Mouse (Mus musculus) bone marrow macrophage, adult 2 months (primary cell): ENCODE results near the gene Hagh. TPM values are rescaled to one million over a fixed set of nuclear protein-coding genes. Genes with fewer than 3 reads are reported as not detected.

Experiments
- H3K27ac ChIP-seq: 2 replicates; pipeline ENCODE4 v1.5.1; 2012; ENCODE audit warnings: low read depth, low read length; ENCODE audit not compliant: insufficient read depth
- H3K4me1 ChIP-seq: 2 replicates; pipeline ENCODE4 v1.6.1; 2012; ENCODE audit warnings: low read length; ENCODE audit not compliant: control insufficient read depth, insufficient read depth
- H3K4me3 ChIP-seq: 2 replicates; pipeline ENCODE4 v1.5.1; 2012; ENCODE audit warnings: mild to moderate bottlenecking, low read length, moderate library complexity; ENCODE audit not compliant: insufficient read depth
- CTCF ChIP-seq: IDR thresholded peaks from 2 replicates; pipeline ENCODE4 v1.5.1; 2012; ENCODE audit warnings: low read depth, mild to moderate bottlenecking, low read length, moderate library complexity
- POLR2A ChIP-seq: IDR thresholded peaks from 2 replicates; pipeline ENCODE4 v1.6.1; 2012; ENCODE audit warnings: mild to moderate bottlenecking, low read depth, low read length, borderline replicate concordance
- polyA plus RNA-seq: library from polyadenylated mRNA; stranded (reverse); fragments of >200 nt; gene quantifications from 2 replicates; pipeline ENCODE4 v1.2.4, GENCODE M21; 2012; ENCODE audit not compliant: missing spikeins, insufficient read depth, insufficient read length

Gene Hagh
- polyA plus RNA-seq, 1 experiment, result 44.9 TPM

DNA sequence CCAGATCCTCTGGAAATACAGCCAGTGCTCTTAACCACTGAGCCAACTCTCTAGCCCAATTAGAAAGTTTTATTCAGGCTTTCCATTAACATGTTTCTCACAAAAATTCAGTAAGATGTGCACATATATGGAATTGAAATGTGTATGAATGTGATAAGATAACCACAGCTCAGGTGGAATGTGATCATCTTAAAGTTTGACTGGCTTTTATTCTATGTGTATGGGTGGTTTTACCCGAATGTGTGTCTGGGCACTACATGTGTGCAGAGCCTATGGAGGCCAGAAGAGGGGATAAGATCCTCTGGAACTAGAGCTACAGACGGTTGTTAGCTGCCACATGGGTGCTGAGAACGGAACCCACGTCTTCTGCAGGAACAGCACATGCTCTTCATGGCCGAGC, 24.7 kb upstream of the Hagh start:
- no peak overlapping the region for H3K4me3 ChIP-seq
- H3K4me1 ChIP-seq, result no peaks in the 10 kb centered on the region
- no peak overlapping the region for H3K27ac ChIP-seq
- TF ChIP-seq CTCF, result no peak
- TF ChIP-seq POLR2A, result no peak

DNA sequence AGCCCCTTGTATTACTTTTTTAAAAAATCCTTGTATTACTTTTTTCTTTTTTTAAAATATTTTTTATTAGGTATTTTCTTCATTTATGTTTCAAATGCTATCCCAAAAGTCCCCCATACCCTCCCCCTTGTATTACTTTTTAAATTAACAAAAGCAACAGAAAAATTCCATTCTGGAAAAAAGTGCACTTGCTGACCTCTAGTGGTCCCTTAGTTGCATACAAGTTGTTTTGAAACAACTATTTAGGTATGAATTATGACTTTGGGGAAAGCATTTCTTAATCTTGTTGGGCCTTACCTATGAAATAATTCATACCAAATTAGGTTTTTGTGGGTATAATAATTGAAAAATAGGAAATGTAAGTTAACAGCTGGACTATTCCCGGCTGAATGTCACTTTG, 22.4 kb upstream of the Hagh start:
- H3K4me1 ChIP-seq, result no peaks in the 10 kb centered on the region
- no peak overlapping the region for H3K4me3 ChIP-seq
- no peak overlapping the region for H3K27ac ChIP-seq
- TF ChIP-seq POLR2A (no peak), CTCF (no peak)

DNA sequence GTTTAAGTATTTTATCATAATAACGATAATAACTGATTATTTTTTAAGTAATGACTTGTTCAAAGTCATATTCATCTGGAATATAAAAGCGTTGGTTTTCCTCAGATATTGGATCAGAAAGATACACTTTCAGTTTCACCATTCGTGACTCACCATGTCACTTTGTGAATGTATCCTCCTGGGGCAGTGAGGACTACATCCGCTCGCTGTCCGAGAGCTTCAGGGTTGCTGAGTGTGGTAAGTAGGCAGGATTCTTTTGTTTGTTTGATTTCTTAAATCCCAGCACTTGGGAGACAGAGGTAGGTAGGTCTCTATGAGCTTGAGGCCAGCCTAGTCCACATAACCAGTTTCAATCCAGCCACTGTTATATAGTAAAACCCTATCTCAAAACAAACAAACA, 21.8 kb upstream of the Hagh start:
- TF ChIP-seq CTCF (no peak), POLR2A (no peak)
- H3K27ac ChIP-seq, result no peak overlapping the region
- no peaks in the 10 kb centered on the region for H3K4me1 ChIP-seq
- no peak overlapping the region for H3K4me3 ChIP-seq

DNA sequence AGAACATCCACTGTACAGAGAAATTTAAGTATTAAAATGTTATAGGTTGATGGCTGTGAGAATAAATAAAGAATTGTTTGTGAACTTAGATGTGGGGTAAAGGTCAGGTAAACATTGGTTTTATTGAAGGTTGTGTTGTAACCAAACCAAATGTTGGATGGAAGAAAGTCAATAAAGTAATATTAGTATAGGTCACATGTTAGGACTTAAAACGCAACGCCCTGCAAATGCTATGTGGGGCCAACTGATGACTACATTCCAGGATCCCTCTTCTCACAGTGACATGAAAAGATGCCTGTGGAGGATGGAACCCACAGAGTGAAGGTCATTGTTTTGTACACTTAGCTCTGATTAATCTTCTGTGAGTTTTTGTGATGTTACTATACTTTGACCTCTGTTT, 20.5 kb upstream of the Hagh start:
- no peak for TF ChIP-seq POLR2A

GRCm38 (mm10) chr17:24821351-24822280, 18.3 kb upstream of the Hagh start:
- Histone ChIP-seq H3K4me1 (no peaks in the 10 kb centered on the region), H3K4me3 (no peak overlapping the region), H3K27ac (no peak overlapping the region)
- TF ChIP-seq CTCF (no peak), POLR2A (no peak)

More for the DNA sequence above, 20.5 kb upstream of the Hagh start:
- Histone ChIP-seq H3K4me3 (no peak overlapping the region), H3K27ac (no peak overlapping the region), H3K4me1 (no peaks in the 10 kb centered on the region)

DNA sequence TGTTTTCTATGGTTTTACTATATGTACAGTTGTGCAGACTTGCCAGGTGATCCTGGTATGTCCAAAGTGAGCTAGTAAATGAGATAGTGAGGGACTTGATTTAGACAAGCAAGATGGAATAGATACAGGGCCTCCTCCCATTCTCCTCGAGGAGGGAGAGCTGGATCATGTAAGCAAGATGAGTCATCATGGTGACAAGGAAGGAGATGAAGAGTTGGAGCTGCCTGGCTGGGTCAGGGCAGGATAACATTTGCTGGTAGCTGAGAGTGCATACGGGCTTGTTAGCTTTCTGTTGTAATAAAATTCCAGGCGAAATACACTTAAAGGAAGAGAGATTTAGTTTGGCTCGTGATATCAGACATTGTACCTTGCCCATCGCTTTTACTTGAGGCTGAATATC, 398 bp downstream of the Hagh start:
- peaks cover 15% of the 10 kb centered on the region for H3K4me1 ChIP-seq
- H3K27ac ChIP-seq, result no peak overlapping the region
- no peak overlapping the region for H3K4me3 ChIP-seq
- no peak for TF ChIP-seq CTCF
- no peak for TF ChIP-seq POLR2A

DNA sequence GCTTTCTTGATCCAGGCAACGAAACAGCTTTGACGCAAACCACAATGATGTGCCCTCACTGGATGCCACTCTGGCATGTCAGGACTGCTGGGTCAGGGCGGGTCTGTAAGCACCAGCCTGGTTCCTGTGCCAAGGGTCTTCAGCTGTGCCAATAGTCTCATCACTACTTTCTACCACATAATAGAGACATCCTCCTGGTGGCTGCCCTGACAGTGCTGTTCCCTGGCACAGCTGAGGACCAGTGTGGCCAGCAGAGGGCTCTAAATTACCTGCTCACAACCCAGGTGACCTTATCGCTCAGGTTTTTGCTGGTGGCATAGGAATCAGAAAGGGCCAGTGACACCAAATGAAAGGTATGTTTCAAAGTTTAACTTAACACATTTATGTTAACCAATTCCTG, 1.2 kb downstream of the Hagh start:
- Histone ChIP-seq H3K27ac (no peak overlapping the region), H3K4me3 (no peak overlapping the region), H3K4me1 (peaks cover 18% of the 10 kb centered on the region)
- TF ChIP-seq CTCF, result no peak
- TF ChIP-seq POLR2A, result no peak

DNA sequence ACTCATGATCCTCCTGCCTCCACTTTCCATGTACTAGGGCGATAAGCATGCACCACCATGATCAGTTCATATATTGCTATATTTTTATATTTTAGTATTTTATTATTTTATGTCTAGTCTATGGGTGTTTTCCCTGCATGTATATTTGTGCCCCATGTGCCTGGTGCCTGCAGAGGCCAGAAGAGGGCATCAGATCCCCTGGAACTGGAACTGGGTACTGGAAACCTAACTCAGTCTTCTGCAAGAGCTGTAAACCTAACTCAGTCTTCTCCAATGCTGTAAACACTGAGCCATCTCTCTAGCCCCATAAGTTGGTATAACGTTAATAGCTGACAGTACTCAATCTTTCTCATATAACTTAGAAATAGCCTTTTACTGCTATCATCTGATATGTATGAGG, 2.7 kb downstream of the Hagh start:
- H3K27ac ChIP-seq, result no peak overlapping the region
- TF ChIP-seq POLR2A (no peak), CTCF (no peak)
- no peak overlapping the region for H3K4me3 ChIP-seq

GRCm38 (mm10) chr17:24844525-24844924, 4.6 kb downstream of the Hagh start:
- TF ChIP-seq POLR2A (no peak), CTCF (no peak)
- peaks cover 20% of the 10 kb centered on the region for H3K4me1 ChIP-seq
- H3K4me3 ChIP-seq, result no peak overlapping the region
- H3K27ac ChIP-seq, result no peak overlapping the region

More for the DNA sequence above, 2.7 kb downstream of the Hagh start:
- H3K4me1 ChIP-seq, result peaks cover 20% of the 10 kb centered on the region

DNA sequence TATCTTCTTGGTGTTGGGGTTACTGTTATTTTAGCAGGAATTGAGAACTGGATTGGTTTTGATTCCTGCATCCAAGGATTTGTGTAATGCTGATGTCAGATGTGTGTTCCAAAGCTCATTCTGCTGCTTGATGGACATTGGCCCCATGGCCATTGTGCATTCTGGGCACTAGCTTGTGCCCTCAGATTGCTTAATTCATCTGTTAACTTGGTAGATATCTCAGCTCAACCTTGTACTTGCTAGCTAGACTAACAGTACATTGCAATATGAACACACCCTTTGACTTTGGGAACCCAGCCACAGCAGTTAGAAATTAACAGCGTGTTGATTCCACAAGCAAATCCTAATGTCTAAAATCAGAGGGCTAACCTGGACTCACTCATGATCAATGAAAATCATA, 7.4 kb downstream of the Hagh start:
- no peak for TF ChIP-seq POLR2A
- TF ChIP-seq CTCF, result no peak
- Histone ChIP-seq H3K4me1 (peaks cover 12% of the 10 kb centered on the region), H3K4me3 (no peak overlapping the region), H3K27ac (no peak overlapping the region)
